Mouse (Mus musculus): ENCODE results near the gene Ier5l. TPM values are rescaled to one million over a fixed set of nuclear protein-coding genes. Genes with fewer than 3 reads are reported as not detected.

Gene Ier5l
- polyA plus RNA-seq, 1 experiment from 2014 or later = 5.5 TPM

GRCm38 (mm10) chr2:30472731-30473351 is 1.2 kb downstream of the Ier5l start:
- Histone ChIP-seq H3K9ac (ENCODE audit: low read depth, low read length) (peak overlapping the region; percentile 96), H3K9me3 (ENCODE audit: control insufficient read depth, low read length) (no peaks in the 10 kb centered on the region), H3K4me1 (ENCODE audit: control insufficient read depth, insufficient read depth, low read length) (0 out of 2 replicates have a peak, but pooled peaks cover 16% of the 10 kb centered on the region), H3K27ac (ENCODE audit: low read depth, low read length) (peak overlapping the region; percentile 97), H3K4me2 (replicated peaks; ENCODE audit: low read depth, low read length) (peak overlapping the region; percentile 99), H3K27me3 (ENCODE audit: control insufficient read depth, insufficient read depth, low read length) (no peaks in the 10 kb centered on the region), H3K4me3 (ENCODE audit: low read length) (peak overlapping the region; percentile 97), H3K36me3 (ENCODE audit: control insufficient read depth, insufficient read depth, low read length) (no peaks in the 10 kb centered on the region)
- under 1% methylated on average over 59 of the region's 60 CpGs for WGBS
- ATAC-seq (ENCODE audit: low FRiP score, low TSS enrichment) = no peak

DNA sequence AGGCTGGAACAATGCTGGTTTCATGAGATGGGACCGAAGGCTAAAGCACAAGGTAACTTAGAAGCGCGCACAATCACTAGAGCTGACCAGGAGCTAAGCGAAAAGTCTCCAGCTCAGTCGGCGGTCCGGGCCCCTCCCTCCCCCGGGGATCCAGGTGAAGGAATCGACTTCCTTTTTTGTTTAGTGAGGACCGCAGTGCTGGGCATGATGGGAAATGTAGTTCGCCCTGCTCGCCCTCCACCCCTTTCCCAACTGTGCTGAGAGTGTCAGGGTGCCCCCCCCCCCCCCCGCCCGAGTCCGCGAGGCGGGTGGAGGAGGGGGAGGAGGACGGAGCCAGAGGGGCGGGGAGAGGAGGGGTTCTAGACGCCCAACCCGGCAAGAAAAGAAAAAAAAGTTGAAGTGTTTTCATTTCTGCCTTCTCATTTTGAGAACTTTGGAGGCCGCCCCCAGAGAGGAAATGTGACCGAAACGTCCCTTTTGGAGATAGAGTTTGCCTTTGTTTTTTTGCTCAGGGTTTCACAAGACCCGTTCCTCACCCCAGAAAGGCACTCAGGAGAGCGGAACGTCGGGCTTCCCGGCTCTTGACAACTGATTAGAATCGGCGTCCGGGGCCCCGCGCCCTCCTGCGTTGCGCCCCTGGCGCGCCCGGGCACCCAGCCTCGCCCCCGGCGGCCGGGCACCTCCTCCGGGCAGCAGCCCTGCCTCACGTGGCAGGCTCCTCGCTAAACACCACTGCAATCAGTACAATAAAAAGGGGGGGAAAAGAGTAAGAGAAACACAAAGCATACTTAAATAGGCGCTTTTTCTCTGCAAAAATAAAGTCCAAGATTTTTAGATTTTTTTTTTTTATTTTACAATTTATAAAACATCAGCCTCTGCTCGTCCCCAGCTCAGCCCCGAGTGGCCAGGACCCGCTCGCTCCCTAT is 2.0 kb downstream of the Ier5l start:
- Histone ChIP-seq H3K27ac (ENCODE audit: low read depth, low read length) (peak overlapping the region; percentile 97), H3K9ac (ENCODE audit: low read depth, low read length) (peak overlapping the region; percentile 96), H3K4me1 (ENCODE audit: control insufficient read depth, insufficient read depth, low read length) (peaks cover 16% of the 10 kb centered on the region; the same call in 1 of the 2 replicates), H3K4me3 (ENCODE audit: low read length) (peak overlapping the region; percentile 97), H3K36me3 (ENCODE audit: control insufficient read depth, insufficient read depth, low read length) (no peaks in the 10 kb centered on the region), H3K4me2 (replicated peaks; ENCODE audit: low read depth, low read length) (peak overlapping the region; percentile 99), H3K9me3 (ENCODE audit: control insufficient read depth, low read length) (no peaks in the 10 kb centered on the region), H3K27me3 (ENCODE audit: control insufficient read depth, insufficient read depth, low read length) (no peaks in the 10 kb centered on the region)
- ATAC-seq (ENCODE audit: low FRiP score, low TSS enrichment) = peak; percentile 50
- WGBS = under 1% methylated on average over 46 of the region's 51 CpGs

- Histone ChIP-seq H3K9ac (ENCODE audit: low read depth, low read length) (peak overlapping the region; percentile 96), H3K4me2 (replicated peaks; ENCODE audit: low read depth, low read length) (peak overlapping the region; percentile 99), H3K27ac (ENCODE audit: low read depth, low read length) (peak overlapping the region; percentile 97), H3K36me3 (ENCODE audit: control insufficient read depth, insufficient read depth, low read length) (no peaks in the 10 kb centered on the region), H3K27me3 (ENCODE audit: control insufficient read depth, insufficient read depth, low read length) (no peaks in the 10 kb centered on the region), H3K4me3 (ENCODE audit: low read length) (peak overlapping the region; percentile 97; the same call in 1 of the 2 replicates), H3K4me1 (ENCODE audit: control insufficient read depth, insufficient read depth, low read length) (peaks cover 24% of the 10 kb centered on the region; the same call in 1 of the 2 replicates), H3K9me3 (ENCODE audit: control insufficient read depth, low read length) (no peaks in the 10 kb centered on the region)
- WGBS = 9% methylated on average over 8 of the region's 8 CpGs
- no peak for ATAC-seq (ENCODE audit: low FRiP score, low TSS enrichment)
Measured at GRCm38 (mm10) chr2:30471051-30471450, 3.0 kb downstream of the Ier5l start.

- H3K9ac ChIP-seq (ENCODE audit: low read depth, low read length) = peak overlapping the region; percentile 89
- no peaks in the 10 kb centered on the region for H3K36me3 ChIP-seq (ENCODE audit: control insufficient read depth, insufficient read depth, low read length)
- no peak for ATAC-seq (ENCODE audit: low FRiP score, low TSS enrichment)
- peaks cover 24% of the 10 kb centered on the region; the same call in 1 of the 2 replicates for H3K4me1 ChIP-seq (ENCODE audit: control insufficient read depth, insufficient read depth, low read length)
- H3K27me3 ChIP-seq (ENCODE audit: control insufficient read depth, insufficient read depth, low read length) = no peaks in the 10 kb centered on the region
- H3K9me3 ChIP-seq (ENCODE audit: control insufficient read depth, low read length) = no peaks in the 10 kb centered on the region
- peak overlapping the region; percentile 97 for H3K27ac ChIP-seq (ENCODE audit: low read depth, low read length)
- under 1% methylated on average over 46 of the region's 46 CpGs for WGBS
- peak overlapping the region; percentile 97 for H3K4me3 ChIP-seq (ENCODE audit: low read length)
- H3K4me2 ChIP-seq (replicated peaks; ENCODE audit: low read depth, low read length) = peak overlapping the region; percentile 99
Measured at GRCm38 (mm10) chr2:30470143-30470946, 3.7 kb downstream of the Ier5l start.

- Histone ChIP-seq H3K4me1 (ENCODE audit: control insufficient read depth, insufficient read depth, low read length) (peaks cover 19% of the 10 kb centered on the region; the same call in 1 of the 2 replicates), H3K4me2 (replicated peaks; ENCODE audit: low read depth, low read length) (peak overlapping the region; percentile 99), H3K4me3 (ENCODE audit: low read length) (peak overlapping the region; percentile 97), H3K9ac (ENCODE audit: low read depth, low read length) (peak overlapping the region; percentile 89), H3K36me3 (ENCODE audit: control insufficient read depth, insufficient read depth, low read length) (no peaks in the 10 kb centered on the region), H3K27me3 (ENCODE audit: control insufficient read depth, insufficient read depth, low read length) (no peaks in the 10 kb centered on the region), H3K9me3 (ENCODE audit: control insufficient read depth, low read length) (no peaks in the 10 kb centered on the region), H3K27ac (ENCODE audit: low read depth, low read length) (peak overlapping the region; percentile 97)
- under 1% methylated on average over 19 of the region's 19 CpGs for WGBS
- ATAC-seq (ENCODE audit: low FRiP score, low TSS enrichment) = peak; percentile 6; the same call in 1 of the 2 replicates
Measured at GRCm38 (mm10) chr2:30469796-30470142, 4.2 kb downstream of the Ier5l start.

DNA sequence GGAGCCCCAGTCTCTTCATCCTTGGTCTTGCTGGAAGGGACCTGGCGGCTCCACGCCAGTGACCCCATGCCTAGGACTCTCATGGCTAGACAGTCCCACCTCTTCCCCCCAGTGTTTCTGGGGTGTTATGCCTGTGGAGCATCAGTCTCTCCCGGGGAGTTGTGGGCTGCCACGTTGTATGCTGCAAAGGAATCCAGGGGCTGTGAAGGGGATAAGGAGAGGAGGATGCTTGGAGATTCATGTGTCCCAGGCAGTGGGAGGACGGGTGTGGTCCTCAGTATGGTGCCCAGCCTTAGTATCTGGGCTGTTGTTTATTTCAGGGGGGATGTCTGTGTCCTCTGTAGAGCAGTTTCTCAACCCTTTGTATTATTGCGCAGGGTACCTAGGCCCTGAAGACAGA is 5.0 kb downstream of the Ier5l start:
- H3K4me1 ChIP-seq (ENCODE audit: control insufficient read depth, insufficient read depth, low read length) = peaks cover 16% of the 10 kb centered on the region
- no peaks in the 10 kb centered on the region for H3K27me3 ChIP-seq (ENCODE audit: control insufficient read depth, insufficient read depth, low read length)
- no peaks in the 10 kb centered on the region for H3K36me3 ChIP-seq (ENCODE audit: control insufficient read depth, insufficient read depth, low read length)
- no peaks in the 10 kb centered on the region for H3K9me3 ChIP-seq (ENCODE audit: control insufficient read depth, low read length)
- no peak for ATAC-seq (ENCODE audit: low FRiP score, low TSS enrichment)
- H3K4me2 ChIP-seq (replicated peaks; ENCODE audit: low read depth, low read length) = peak overlapping the region; percentile 99; the same call in 1 of the 2 replicates
- WGBS = 58% methylated on average over 6 of the region's 6 CpGs
- no peak overlapping the region for H3K4me3 ChIP-seq (ENCODE audit: low read length)
- H3K9ac ChIP-seq (ENCODE audit: low read depth, low read length) = no peak overlapping the region; the same call in 1 of the 2 replicates
- no peak overlapping the region for H3K27ac ChIP-seq (ENCODE audit: low read depth, low read length)

DNA sequence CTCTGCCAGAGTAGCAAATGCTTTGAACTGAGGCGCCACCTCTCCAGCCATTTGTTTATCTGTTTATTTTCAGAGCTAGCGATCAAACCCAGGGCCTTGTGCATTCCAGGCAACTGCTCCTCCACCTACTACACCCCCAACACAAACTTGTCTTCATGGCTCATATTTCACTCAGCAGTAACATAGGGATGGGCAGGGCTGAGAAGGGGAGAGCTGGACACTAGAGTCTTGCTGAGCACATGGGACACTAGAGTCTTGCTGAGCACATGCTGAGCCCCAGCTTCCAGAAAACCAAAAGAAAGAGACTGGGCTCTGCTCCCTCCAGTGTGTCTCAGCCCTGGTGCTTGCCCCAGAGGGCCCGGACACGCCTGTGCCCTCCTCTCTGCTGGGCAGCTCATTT is 7.2 kb downstream of the Ier5l start:
- no peak overlapping the region for H3K9ac ChIP-seq (ENCODE audit: low read depth, low read length)
- H3K36me3 ChIP-seq (ENCODE audit: control insufficient read depth, insufficient read depth, low read length) = no peaks in the 10 kb centered on the region
- no peak overlapping the region for H3K4me3 ChIP-seq (ENCODE audit: low read length)
- H3K9me3 ChIP-seq (ENCODE audit: control insufficient read depth, low read length) = no peaks in the 10 kb centered on the region
- H3K4me2 ChIP-seq (replicated peaks; ENCODE audit: low read depth, low read length) = no peak overlapping the region
- no peak for ATAC-seq (ENCODE audit: low FRiP score, low TSS enrichment)
- whole genome bisulfite sequencing = 41% methylated on average over 4 of the region's 4 CpGs
- H3K27ac ChIP-seq (ENCODE audit: low read depth, low read length) = 0 out of 2 replicates have a peak overlapping the region, but pooled peaks have one; percentile 14
- H3K27me3 ChIP-seq (ENCODE audit: control insufficient read depth, insufficient read depth, low read length) = no peaks in the 10 kb centered on the region
- peaks cover 27% of the 10 kb centered on the region for H3K4me1 ChIP-seq (ENCODE audit: control insufficient read depth, insufficient read depth, low read length)

DNA sequence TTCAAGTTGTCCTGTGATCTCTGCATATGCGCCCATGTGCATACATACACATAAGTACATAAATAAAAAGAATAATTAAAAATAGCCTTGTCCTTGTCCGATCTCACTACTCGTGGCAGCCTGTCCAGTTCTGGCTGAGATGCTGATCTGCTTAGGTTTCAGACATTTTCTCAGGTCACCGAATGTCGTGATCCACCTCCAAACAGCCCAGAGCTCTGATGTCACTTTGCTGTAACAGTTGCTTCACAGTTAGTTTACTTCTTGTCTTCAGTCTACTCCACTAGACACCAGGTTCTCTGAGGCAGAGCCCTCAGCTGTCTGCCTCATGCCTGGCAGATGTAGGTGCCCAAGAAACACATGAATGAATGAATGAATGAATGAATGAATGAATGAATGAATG is 9.6 kb downstream of the Ier5l start:
- Histone ChIP-seq H3K36me3 (ENCODE audit: control insufficient read depth, insufficient read depth, low read length) (no peaks in the 10 kb centered on the region), H3K4me1 (ENCODE audit: control insufficient read depth, insufficient read depth, low read length) (peaks cover 20% of the 10 kb centered on the region), H3K27me3 (ENCODE audit: control insufficient read depth, insufficient read depth, low read length) (no peaks in the 10 kb centered on the region), H3K9me3 (ENCODE audit: control insufficient read depth, low read length) (no peaks in the 10 kb centered on the region), H3K4me2 (replicated peaks; ENCODE audit: low read depth, low read length) (peak overlapping the region; percentile 44), H3K9ac (ENCODE audit: low read depth, low read length) (peak overlapping the region; percentile 18), H3K4me3 (ENCODE audit: low read length) (peak overlapping the region; percentile 24), H3K27ac (ENCODE audit: low read depth, low read length) (peak overlapping the region; percentile 49; the same call in 1 of the 2 replicates)
- WGBS = 55% methylated on average over 5 of the region's 5 CpGs
- ATAC-seq (ENCODE audit: low FRiP score, low TSS enrichment) = no peak

All from kidney, embryonic 14.5 days (tissue).